7 mouse cellular contexts compared by ENCODE assay signal in genomic region chr5:100914989-100915388, GRCm38 (mm10).
DNase-seq lines count a peak whose midpoint lies in the region; ATAC-seq and TF ChIP-seq lines count a peak whose summit lies in the region.

No protein-coding gene starts in this region.

- WGBS in neural tube, embryonic 15.5 days: 17% methylated on average over 7 of the region's 7 CpGs
- 16% methylated on average over 7 of the region's 7 CpGs for WGBS in liver, adult 2 months

- no peaks in the 10 kb centered on the region for H3K9me3 ChIP-seq in neural tube, embryonic 15.5 days (replicated peaks)

- H3K27ac ChIP-seq in neural tube, embryonic 15.5 days (replicated peaks): no peak overlapping the region
- H3K27ac ChIP-seq in liver, adult 2 months (replicated peaks; ENCODE audit: insufficient read depth, low read depth, low read length): no peak overlapping the region

- no peak overlapping the region for H3K9ac ChIP-seq in neural tube, embryonic 15.5 days (replicated peaks)
- H3K9ac ChIP-seq in liver, adult 2 months (ENCODE audit: low read depth, low read length): no peak overlapping the region

- H3K79me2 ChIP-seq in liver, adult 2 months (ENCODE audit: control insufficient read depth, insufficient read depth, low read length): no peaks in the 10 kb centered on the region

- TF ChIP-seq POLR2A in liver, adult 2 months (IDR thresholded peaks at IDR 0.05; ENCODE audit: extremely low read depth, insufficient read depth, low read length): no peak

- DNase-seq in neural tube, embryonic 10.5 days (ENCODE audit: extremely low spot score, low spot score): peak; percentile 44
- DNase-seq in ZHBTc4 (ENCODE audit: low read depth, low spot score): peak; percentile 72
- DNase-seq in hindlimb bud, embryonic 11.5 days (ENCODE audit: extremely low spot score, low read depth, low spot score): peak; percentile 22
- peak; percentile 69 for DNase-seq in liver, adult 2 months (ENCODE audit: extremely low read depth, low read depth, low spot score)
- DNase-seq in retina, postnatal 7 days (ENCODE audit: low read depth, low spot score): peak; percentile 60

- H3K4me1 ChIP-seq in neural tube, embryonic 15.5 days: no peaks in the 10 kb centered on the region
- H3K4me1 ChIP-seq in liver, adult 2 months (ENCODE audit: control insufficient read depth, insufficient read depth, low read length): peaks cover 3% of the 10 kb centered on the region; the same call in 1 of the 2 replicates

- no peak overlapping the region for H3K4me3 ChIP-seq in neural tube, embryonic 15.5 days (replicated peaks)
- no peak overlapping the region for H3K4me3 ChIP-seq in liver, adult 2 months (ENCODE audit: insufficient read depth, low read depth, low read length)

- no peak overlapping the region for H3K4me2 ChIP-seq in neural tube, embryonic 15.5 days

- no peaks in the 10 kb centered on the region for H3K36me3 ChIP-seq in neural tube, embryonic 15.5 days
- no peaks in the 10 kb centered on the region for H3K36me3 ChIP-seq in liver, adult 2 months (ENCODE audit: control insufficient read depth, insufficient read depth, low read length)

- H3K27me3 ChIP-seq in neural tube, embryonic 15.5 days (replicated peaks): peaks cover 31% of the 10 kb centered on the region
- no peaks in the 10 kb centered on the region for H3K27me3 ChIP-seq in liver, adult 2 months (ENCODE audit: control insufficient read depth, insufficient read depth, low read length)

- peak; percentile 57; the same call in 1 of the 2 replicates for TF ChIP-seq CTCF in liver, adult 2 months (IDR thresholded peaks at IDR 0.05; ENCODE audit: low read depth, low read length)

- ATAC-seq in neural tube, embryonic 15.5 days (ENCODE audit: low FRiP score): no peak
- ATAC-seq in common myeloid progenitor, adult 5-6 weeks (replicated peaks; ENCODE audit: low read depth, poor library complexity, severe bottlenecking): peak; percentile 57

Comparison
In these comparisons a context has a peak if more than half of its experiments do, and no peak if none do; other contexts are left out.
1. DNase-seq: peak in every context shown above with its lines; median percentile 72 in ZHBTc4; 69 in liver, adult 2 months; 60 in retina, postnatal 7 days; 44 in neural tube, embryonic 10.5 days; 22 in hindlimb bud, embryonic 11.5 days.